Mouse (Mus musculus) c-Kit-negative CD71-positive TER-119-positive erythroid progenitor cells, embryonic 14.5 days (primary cell): ENCODE measurements around the gene Zc3hav1.
"Not testable (repeated sequence)": the region's sequence is repeated elsewhere in the genome, so short reads cannot be mapped to it uniquely, and the experiment has no call there.

Experiments
- DNase-seq: peaks from one replicate; pipeline ENCODE4 v3.0.0-alpha.2; 2013; ENCODE audit warnings: low read depth, low spot score

Zc3hav1 gene

GRCm38 (mm10) chr6:38353811-38354722, at the start of gene Zc3hav1:
TSS of gene Zc3hav1 (minus strand) at chr6:38354603.
- DNase-seq = peak; percentile 86

DNA sequence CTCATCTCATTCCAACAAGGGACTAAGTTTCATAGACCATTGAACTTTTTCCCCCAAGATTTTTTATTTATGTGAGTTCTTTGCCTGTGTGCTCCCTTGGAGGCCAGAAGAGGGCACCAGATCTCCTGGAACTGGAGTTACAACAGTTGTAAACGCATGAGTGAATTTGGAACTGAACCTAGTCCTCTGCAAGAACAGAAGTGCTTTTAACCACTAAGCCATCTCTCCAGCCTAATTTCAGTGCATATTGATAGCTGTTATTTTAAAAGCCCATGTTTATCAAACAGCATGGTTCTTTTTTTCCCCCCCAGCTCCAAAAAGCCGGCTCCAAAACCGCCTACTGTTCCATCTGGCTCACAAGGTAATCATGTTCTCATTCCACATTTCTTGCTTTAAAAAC, 35.3 kb upstream of the Zc3hav1 start:
- peak; percentile 20 for DNase-seq

DNA sequence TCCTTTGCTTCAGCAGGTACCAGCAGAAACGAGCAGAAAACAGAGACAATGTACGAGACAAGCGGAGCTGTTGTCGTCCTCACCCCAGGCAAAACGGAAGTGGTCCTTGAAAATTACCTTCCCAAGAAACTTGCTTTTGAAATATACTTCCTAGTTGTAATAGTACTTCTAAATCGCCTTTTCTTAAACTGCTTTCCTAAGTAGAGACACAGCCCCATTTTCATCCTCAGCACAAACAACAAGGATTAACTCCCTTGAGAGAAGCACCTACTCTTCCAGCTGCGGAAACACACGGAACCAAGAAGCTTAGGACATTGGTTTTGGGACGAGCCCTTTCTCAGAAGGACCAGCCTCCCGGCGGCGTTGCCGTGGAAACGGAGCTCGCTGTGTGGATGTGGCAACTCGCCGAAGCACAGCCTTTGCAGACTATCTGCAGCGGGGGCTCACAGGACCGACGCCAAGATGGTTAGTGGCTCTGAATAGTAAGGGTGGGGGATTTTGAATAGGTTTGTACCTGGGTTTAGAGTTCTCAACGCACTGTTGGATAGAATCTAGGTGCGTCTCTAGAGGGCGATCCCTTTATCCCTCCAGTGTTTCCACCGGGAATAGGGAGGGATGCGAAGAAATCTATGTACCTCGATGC, 26.8 kb upstream of the Zc3hav1 start, which contains the start of gene Ttc26:
Ttc26 (plus strand) TSS at position 341 of the 643 bp plus-strand sequence.
- DNase-seq = peak; percentile 88

DNA sequence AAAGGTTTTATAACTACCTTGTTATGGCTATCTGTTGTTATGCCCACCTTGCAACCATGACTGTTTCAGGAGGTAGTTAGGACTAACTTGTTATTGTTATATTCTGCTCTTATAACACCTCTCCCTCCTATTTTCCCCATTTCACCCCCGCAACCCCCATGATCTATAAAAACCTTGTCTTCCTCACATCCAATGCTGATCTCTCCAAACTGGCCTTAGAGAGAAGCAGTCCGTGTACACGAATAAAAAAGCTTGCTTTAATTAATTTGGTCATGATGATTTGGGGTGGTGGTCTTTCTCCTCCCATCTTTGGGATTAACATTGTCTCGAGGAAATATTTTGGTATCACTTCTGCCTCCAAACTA, 26.3 kb upstream of the Zc3hav1 start:
- DNase-seq = no peak

DNA sequence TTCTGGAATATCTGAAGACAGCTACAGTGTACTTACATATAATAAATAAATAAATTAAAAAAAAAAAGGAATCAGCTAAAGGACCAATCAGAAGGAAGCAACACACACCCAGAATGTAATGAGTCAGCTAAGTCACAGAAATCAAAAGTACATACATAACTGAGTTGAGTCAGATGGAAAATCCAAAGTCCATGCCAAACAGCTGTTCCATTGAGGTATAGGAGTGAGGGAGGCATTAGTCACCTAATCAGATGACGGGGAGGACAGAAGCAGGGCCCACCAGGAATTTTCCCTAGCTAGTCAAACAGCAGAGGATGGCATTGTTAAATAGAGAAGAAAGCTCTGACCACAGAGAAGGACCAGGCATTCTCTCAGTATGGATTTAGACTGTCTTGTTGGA, 19.9 kb upstream of the Zc3hav1 start:
- no peak for DNase-seq

DNA sequence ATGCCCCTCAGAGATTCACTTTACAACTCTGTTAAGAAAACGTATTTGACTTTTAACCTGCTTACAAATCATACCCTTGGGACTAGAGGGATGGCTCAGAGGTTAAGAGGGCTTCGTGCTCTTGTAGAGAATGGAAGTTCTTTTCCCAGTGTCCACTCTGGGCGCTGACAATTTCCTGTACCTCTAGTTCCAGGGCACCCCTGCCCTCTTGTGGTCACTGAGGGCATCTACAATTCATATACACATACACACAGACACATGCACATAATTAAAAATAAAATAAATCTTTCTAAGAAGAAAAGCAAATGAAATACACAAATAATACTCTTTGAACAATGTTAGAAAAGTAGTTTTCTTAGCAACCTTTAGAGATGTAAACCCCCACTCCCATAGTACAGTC, 15.5 kb upstream of the Zc3hav1 start:
- no peak for DNase-seq

DNA sequence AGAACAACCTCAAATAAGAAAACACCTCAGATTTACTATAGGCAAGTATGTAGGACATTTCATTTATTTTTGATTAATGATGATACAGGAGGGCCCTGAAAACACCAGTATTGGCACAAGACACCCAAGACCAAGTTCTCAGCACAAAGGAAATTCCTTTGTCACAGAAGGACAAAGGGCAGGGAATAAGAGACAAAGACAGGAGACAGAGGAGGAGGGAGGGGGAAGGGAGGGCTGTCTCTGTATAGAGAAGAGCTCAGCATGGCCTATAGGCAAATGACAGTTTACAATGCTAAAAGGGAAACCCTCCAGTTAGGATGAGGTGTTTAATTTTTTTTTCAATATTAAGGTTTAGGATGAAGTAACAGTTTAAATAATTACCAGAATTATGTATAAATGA, 9.7 kb upstream of the Zc3hav1 start:
- DNase-seq = no peak

DNA sequence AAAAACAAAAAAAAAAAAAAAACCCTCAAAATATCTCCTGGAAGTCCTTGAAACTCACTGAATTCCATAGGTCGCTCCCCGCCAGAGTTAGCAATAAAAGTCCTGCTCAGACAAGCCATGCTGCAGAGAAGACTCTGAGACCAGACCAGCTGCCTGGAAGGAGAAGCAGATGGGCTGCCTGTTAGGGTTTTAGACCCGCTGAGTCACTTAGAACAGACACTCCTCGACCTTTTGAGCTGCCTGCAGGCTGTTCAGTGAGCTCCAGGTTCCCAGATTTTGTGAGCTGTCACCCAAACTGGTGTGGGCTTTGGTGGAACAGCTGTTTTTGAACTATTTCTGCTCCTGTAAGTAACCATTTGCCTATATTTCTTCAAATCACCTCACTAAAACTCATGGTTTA, 9.0 kb upstream of the Zc3hav1 start:
- DNase-seq = no peak

DNA sequence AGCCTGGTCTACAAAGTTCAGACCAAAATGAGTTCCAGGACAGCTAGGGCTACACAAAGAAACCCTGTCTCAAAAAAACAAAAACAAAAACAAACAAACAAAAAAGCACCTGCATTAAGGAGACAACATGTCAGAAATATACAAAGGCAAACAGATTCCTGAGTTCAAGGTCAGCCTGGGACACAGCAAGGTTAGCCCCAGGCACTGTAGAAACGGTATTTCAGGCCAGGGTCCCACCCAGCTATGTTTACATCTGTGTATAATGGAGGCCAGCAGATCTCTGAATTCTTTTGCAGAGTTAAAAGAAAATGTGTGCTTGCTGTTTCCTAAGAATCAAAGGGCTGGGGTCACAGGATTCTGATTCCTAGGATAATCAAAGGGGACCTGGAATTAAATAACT, 7.5 kb upstream of the Zc3hav1 start:
- DNase-seq = no peak

DNA sequence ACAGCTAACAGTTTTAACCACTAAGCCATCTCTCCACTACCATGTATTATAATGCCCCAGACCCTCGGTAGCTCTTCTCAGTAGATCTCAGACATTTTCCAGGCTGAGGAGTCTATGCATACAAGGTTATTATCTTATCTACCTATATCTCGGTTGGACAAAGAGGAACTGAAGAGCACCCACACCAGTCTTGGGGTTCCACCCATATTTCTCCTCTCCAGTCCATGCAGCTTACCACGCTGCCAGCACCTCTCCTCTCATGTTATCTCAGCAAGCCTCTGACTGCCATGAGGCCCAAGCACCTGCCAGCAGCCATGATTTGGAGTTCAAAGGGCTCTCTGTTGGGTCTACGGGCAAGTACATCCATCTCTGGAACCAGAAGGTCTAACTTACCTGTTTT, 6.7 kb upstream of the Zc3hav1 start:
- DNase-seq = no peak

GRCm38 (mm10) chr6:38359736-38360499, 5.5 kb upstream of the Zc3hav1 start:
- DNase-seq = no peak

GRCm38 (mm10) chr6:38359044-38359735, 4.8 kb upstream of the Zc3hav1 start:
- DNase-seq = not testable (repeated sequence)

GRCm38 (mm10) chr6:38358253-38359027, 4.0 kb upstream of the Zc3hav1 start:
- DNase-seq = no peak

- DNase-seq = no peak
Observed at GRCm38 (mm10) chr6:38357603-38358252, 3.3 kb upstream of the Zc3hav1 start.

DNA sequence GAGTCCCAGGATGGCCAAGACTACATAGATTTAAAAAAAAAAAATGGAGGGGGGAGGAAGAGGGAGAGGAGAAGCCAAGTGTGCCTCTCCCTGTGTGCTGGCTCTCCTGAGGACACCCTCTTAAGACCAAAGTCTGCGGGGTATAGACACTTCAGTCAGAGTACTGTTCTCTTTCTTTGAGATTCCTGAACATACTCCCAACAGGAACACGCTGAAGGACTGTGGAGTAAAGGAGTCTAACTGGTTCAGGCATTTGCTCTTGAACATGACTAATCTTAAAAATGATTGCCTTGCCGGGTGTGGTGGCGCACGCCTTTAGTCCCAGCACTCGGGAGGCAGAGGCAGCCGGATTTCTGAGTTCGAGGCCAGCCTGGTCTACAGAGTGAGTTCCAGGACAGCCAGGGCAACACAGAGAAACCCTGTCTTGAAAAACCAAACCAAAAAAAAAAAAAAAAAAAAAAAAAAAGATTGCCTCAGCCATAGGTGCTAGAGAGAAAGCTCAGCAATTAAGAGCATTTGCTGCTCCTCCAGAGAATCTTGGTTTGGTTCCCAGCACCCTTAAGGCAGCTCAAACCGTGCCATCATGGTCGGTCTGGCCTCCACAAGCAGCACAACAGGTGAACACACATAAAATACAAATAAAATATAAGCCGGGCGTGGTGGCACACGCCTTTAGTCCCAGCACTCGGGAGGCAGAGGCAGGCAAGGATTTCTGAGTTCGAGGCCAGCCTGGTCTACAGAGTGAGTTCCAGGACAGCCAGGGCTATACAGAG, 2.4 kb upstream of the Zc3hav1 start:
- DNase-seq = not testable (repeated sequence)

GRCm38 (mm10) chr6:38355862-38356261, 1.5 kb upstream of the Zc3hav1 start:
- DNase-seq = no peak

- no peak for DNase-seq
Observed at GRCm38 (mm10) chr6:38355354-38355823, 986 bp upstream of the Zc3hav1 start.

DNA sequence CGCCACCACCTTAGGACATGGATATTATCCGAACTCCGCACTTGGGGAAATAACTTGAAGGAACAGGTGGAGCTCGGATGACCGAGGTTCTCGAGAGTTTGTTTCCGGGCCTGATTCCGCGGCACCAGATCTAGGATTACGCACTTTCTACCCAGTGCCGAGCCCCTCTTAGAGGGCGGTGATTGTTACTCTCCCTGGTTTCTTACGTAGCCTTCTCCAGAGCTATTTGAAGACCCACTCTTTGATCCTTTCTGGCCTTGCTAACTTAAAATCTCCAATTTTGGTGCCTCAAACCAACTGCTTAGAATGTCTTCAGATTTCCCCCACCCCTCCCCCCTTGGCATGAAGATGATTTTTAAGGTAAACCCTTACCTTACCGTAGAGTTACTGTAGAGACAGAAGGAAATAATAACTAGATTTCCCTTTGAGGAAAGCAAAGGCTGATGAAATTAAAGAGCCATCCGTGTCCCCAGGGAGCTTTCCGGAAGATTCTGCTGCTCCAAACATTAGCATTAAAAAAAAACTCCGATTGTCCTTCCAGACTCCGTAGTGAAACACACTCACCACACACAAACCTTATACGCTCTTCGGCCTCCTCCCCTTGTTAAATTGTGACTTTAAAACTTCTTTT, 435 bp upstream of the Zc3hav1 start:
- no peak for DNase-seq

DNA sequence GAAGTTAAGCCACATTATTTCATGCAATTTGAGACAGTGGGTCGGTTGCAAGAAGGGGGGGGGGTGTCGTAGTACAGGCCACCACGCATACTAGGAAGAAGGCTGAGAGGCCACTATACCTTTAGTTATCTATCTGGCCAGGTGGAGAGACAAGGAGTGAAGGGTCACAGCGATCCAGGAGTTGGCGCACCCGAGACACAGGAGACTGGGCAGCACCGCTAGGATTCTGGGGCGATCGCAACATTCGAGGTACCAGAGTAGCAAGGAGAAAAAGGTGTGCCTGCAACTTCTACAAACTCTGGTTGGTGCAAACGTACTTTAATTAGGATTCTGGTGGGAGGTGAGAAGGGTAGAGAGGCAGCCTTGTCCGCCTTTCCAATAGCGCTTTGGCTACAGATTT, 1.2 kb downstream of the Zc3hav1 start:
- DNase-seq = no peak
